Mouse (Mus musculus): ENCODE data around the gene Lrrc4c. TPM values are rescaled to one million over a fixed set of nuclear protein-coding genes. Genes with fewer than 3 reads are reported as not detected.

The Lrrc4c gene
- polyA plus RNA-seq, 1 experiment from 2014 or later: 19.5 TPM

- Histone ChIP-seq H3K4me2 (ENCODE audit: low read length) (no peak overlapping the region), H3K4me3 (ENCODE audit: low read depth, low read length) (no peak overlapping the region), H3K9me3 (replicated peaks; ENCODE audit: control insufficient read depth, low read length) (no peaks in the 10 kb centered on the region), H3K4me1 (ENCODE audit: control insufficient read depth, insufficient read depth, low read length) (no peaks in the 10 kb centered on the region), H3K9ac (ENCODE audit: low read length) (no peak overlapping the region), H3K27me3 (replicated peaks; ENCODE audit: control insufficient read depth, insufficient read depth, low read length) (no peaks in the 10 kb centered on the region), H3K27ac (ENCODE audit: low read depth, low read length) (no peak overlapping the region), H3K36me3 (ENCODE audit: control insufficient read depth, insufficient read depth, low read length) (no peaks in the 10 kb centered on the region)
- ATAC-seq: no peak
- no peak for DNase-seq (ENCODE audit: low spot score)
- 82% methylated on average over 5 of the region's 5 CpGs for WGBS
Observed at GRCm38 (mm10) chr2:97504902-97505301, 1186.9 kb downstream of the Lrrc4c start.

GRCm38 (mm10) chr2:97524256-97524922 lies 1206.4 kb downstream of the Lrrc4c start:
- peak; percentile 86 for ATAC-seq

GRCm38 (mm10) chr2:97525107-97525506 lies 1207.1 kb downstream of the Lrrc4c start:
- WGBS: 78% methylated on average over 2 of the region's 2 CpGs
- Histone ChIP-seq H3K36me3 (ENCODE audit: control insufficient read depth, insufficient read depth, low read length) (no peaks in the 10 kb centered on the region), H3K27me3 (replicated peaks; ENCODE audit: control insufficient read depth, insufficient read depth, low read length) (no peaks in the 10 kb centered on the region), H3K9me3 (replicated peaks; ENCODE audit: control insufficient read depth, low read length) (no peaks in the 10 kb centered on the region), H3K4me3 (ENCODE audit: low read depth, low read length) (no peak overlapping the region), H3K4me2 (ENCODE audit: low read length) (no peak overlapping the region), H3K27ac (ENCODE audit: low read depth, low read length) (no peak overlapping the region), H3K4me1 (ENCODE audit: control insufficient read depth, insufficient read depth, low read length) (peaks cover 9% of the 10 kb centered on the region), H3K9ac (ENCODE audit: low read length) (no peak overlapping the region)
- peak; percentile 53; the same call in 1 of the 2 replicates for ATAC-seq
- DNase-seq (ENCODE audit: low spot score): peak; percentile 40

More at GRCm38 (mm10) chr2:97524256-97524922, 1206.4 kb downstream of the Lrrc4c start:
- no peak overlapping the region for H3K4me3 ChIP-seq (ENCODE audit: low read depth, low read length)
- H3K36me3 ChIP-seq (ENCODE audit: control insufficient read depth, insufficient read depth, low read length): no peaks in the 10 kb centered on the region
- peaks cover 9% of the 10 kb centered on the region for H3K4me1 ChIP-seq (ENCODE audit: control insufficient read depth, insufficient read depth, low read length)
- H3K4me2 ChIP-seq (ENCODE audit: low read length): no peak overlapping the region
- H3K9me3 ChIP-seq (replicated peaks; ENCODE audit: control insufficient read depth, low read length): no peaks in the 10 kb centered on the region
- 0 out of 2 replicates have a peak overlapping the region, but pooled peaks have one; percentile 27 for H3K27ac ChIP-seq (ENCODE audit: low read depth, low read length)
- H3K9ac ChIP-seq (ENCODE audit: low read length): no peak overlapping the region
- 0% methylated on average over 2 of the region's 2 CpGs for WGBS
- peak; percentile 64 for DNase-seq (ENCODE audit: low spot score)
- H3K27me3 ChIP-seq (replicated peaks; ENCODE audit: control insufficient read depth, insufficient read depth, low read length): no peaks in the 10 kb centered on the region

GRCm38 (mm10) chr2:97530622-97531021 lies 1212.7 kb downstream of the Lrrc4c start:
- 86% methylated on average over 4 of the region's 4 CpGs for WGBS
- ATAC-seq (no peak), DNase-seq (ENCODE audit: low spot score) (no peak)
- Histone ChIP-seq H3K4me1 (ENCODE audit: control insufficient read depth, insufficient read depth, low read length) (no peaks in the 10 kb centered on the region), H3K27ac (ENCODE audit: low read depth, low read length) (no peak overlapping the region), H3K27me3 (replicated peaks; ENCODE audit: control insufficient read depth, insufficient read depth, low read length) (no peaks in the 10 kb centered on the region), H3K36me3 (ENCODE audit: control insufficient read depth, insufficient read depth, low read length) (no peaks in the 10 kb centered on the region), H3K9me3 (replicated peaks; ENCODE audit: control insufficient read depth, low read length) (no peaks in the 10 kb centered on the region), H3K4me2 (ENCODE audit: low read length) (no peak overlapping the region), H3K9ac (ENCODE audit: low read length) (no peak overlapping the region), H3K4me3 (ENCODE audit: low read depth, low read length) (no peak overlapping the region)

GRCm38 (mm10) chr2:97543691-97544672 lies 1226.0 kb downstream of the Lrrc4c start:
- Histone ChIP-seq H3K9me3 (replicated peaks; ENCODE audit: control insufficient read depth, low read length) (no peaks in the 10 kb centered on the region), H3K4me1 (ENCODE audit: control insufficient read depth, insufficient read depth, low read length) (peaks cover 7% of the 10 kb centered on the region; the same call in 1 of the 2 replicates), H3K4me3 (ENCODE audit: low read depth, low read length) (no peak overlapping the region), H3K27me3 (replicated peaks; ENCODE audit: control insufficient read depth, insufficient read depth, low read length) (no peaks in the 10 kb centered on the region), H3K4me2 (ENCODE audit: low read length) (peak overlapping the region; percentile 14; the same call in 1 of the 2 replicates), H3K36me3 (ENCODE audit: control insufficient read depth, insufficient read depth, low read length) (no peaks in the 10 kb centered on the region), H3K9ac (ENCODE audit: low read length) (no peak overlapping the region), H3K27ac (ENCODE audit: low read depth, low read length) (peak overlapping the region; percentile 67)
- WGBS: 6% methylated on average over 10 of the region's 10 CpGs
- DNase-seq (ENCODE audit: low spot score) (peak; percentile 92), ATAC-seq (peak; percentile 96)

GRCm38 (mm10) chr2:97544673-97545071 lies 1226.7 kb downstream of the Lrrc4c start:
- no peaks in the 10 kb centered on the region for H3K27me3 ChIP-seq (replicated peaks; ENCODE audit: control insufficient read depth, insufficient read depth, low read length)
- 0 out of 2 replicates have a peak overlapping the region, but pooled peaks have one; percentile 14 for H3K4me2 ChIP-seq (ENCODE audit: low read length)
- no peak overlapping the region for H3K4me3 ChIP-seq (ENCODE audit: low read depth, low read length)
- no peak overlapping the region for H3K9ac ChIP-seq (ENCODE audit: low read length)
- H3K4me1 ChIP-seq (ENCODE audit: control insufficient read depth, insufficient read depth, low read length): peaks cover 7% of the 10 kb centered on the region; the same call in 1 of the 2 replicates
- DNase-seq (ENCODE audit: low spot score): peak; percentile 19
- no peaks in the 10 kb centered on the region for H3K9me3 ChIP-seq (replicated peaks; ENCODE audit: control insufficient read depth, low read length)
- no peaks in the 10 kb centered on the region for H3K36me3 ChIP-seq (ENCODE audit: control insufficient read depth, insufficient read depth, low read length)
- no peak for ATAC-seq
- H3K27ac ChIP-seq (ENCODE audit: low read depth, low read length): 0 out of 2 replicates have a peak overlapping the region, but pooled peaks have one; percentile 53

GRCm38 (mm10) chr2:97545946-97546345 lies 1228.0 kb downstream of the Lrrc4c start:
- DNase-seq (ENCODE audit: low spot score) (no peak), ATAC-seq (no peak)
- 94% methylated on average over 1 of the region's 1 CpGs for WGBS

GRCm38 (mm10) chr2:97564509-97564908 lies 1246.5 kb downstream of the Lrrc4c start:
- ATAC-seq (no peak), DNase-seq (ENCODE audit: low spot score) (no peak)
- Histone ChIP-seq H3K4me2 (ENCODE audit: low read length) (no peak overlapping the region), H3K4me1 (ENCODE audit: control insufficient read depth, insufficient read depth, low read length) (peaks cover 3% of the 10 kb centered on the region), H3K27me3 (replicated peaks; ENCODE audit: control insufficient read depth, insufficient read depth, low read length) (no peaks in the 10 kb centered on the region), H3K36me3 (ENCODE audit: control insufficient read depth, insufficient read depth, low read length) (no peaks in the 10 kb centered on the region), H3K4me3 (ENCODE audit: low read depth, low read length) (no peak overlapping the region), H3K9me3 (replicated peaks; ENCODE audit: control insufficient read depth, low read length) (no peaks in the 10 kb centered on the region), H3K9ac (ENCODE audit: low read length) (no peak overlapping the region), H3K27ac (ENCODE audit: low read depth, low read length) (no peak overlapping the region)
- 34% methylated on average over 2 of the region's 2 CpGs for WGBS

More at GRCm38 (mm10) chr2:97545946-97546345, 1228.0 kb downstream of the Lrrc4c start:
- H3K9me3 ChIP-seq (replicated peaks; ENCODE audit: control insufficient read depth, low read length): no peaks in the 10 kb centered on the region
- no peak overlapping the region for H3K9ac ChIP-seq (ENCODE audit: low read length)
- no peak overlapping the region for H3K4me3 ChIP-seq (ENCODE audit: low read depth, low read length)
- no peaks in the 10 kb centered on the region for H3K27me3 ChIP-seq (replicated peaks; ENCODE audit: control insufficient read depth, insufficient read depth, low read length)
- H3K36me3 ChIP-seq (ENCODE audit: control insufficient read depth, insufficient read depth, low read length): no peaks in the 10 kb centered on the region
- H3K4me2 ChIP-seq (ENCODE audit: low read length): no peak overlapping the region
- H3K27ac ChIP-seq (ENCODE audit: low read depth, low read length): no peak overlapping the region
- H3K4me1 ChIP-seq (ENCODE audit: control insufficient read depth, insufficient read depth, low read length): peaks cover 7% of the 10 kb centered on the region; the same call in 1 of the 2 replicates

Measured in forebrain, embryonic 14.5 days (tissue).